Mouse (Mus musculus): ENCODE data around the gene Usp51. TPM values are rescaled to one million over a fixed set of nuclear protein-coding genes. Genes with fewer than 3 reads are reported as not detected.

Gene Usp51
- under 1 TPM in 1 of 2 experiments, not detected in 1; 0.16 TPM for polyA plus RNA-seq (2017; shearing (Covaris generic))

GRCm38 (mm10) chrX:153006387-153006841 lies at the start of gene Usp51:
Gene Usp51 (plus strand): TSS chrX:153006469.

GRCm38 (mm10) chrX:153037087-153037971 lies 31.1 kb downstream of the Usp51 start, which contains the start of gene Mageh1:
Gene Mageh1 (minus strand): TSS chrX:153037575.

Other genes with a start within 250 kb of the Usp51 start
- gene Shroom2, start 237.0 kb upstream of the Usp51 start, polyA plus RNA-seq (2017; shearing (Covaris generic)), result not detected
- not detected for gene Gpr143, start 224.5 kb upstream of the Usp51 start, polyA plus RNA-seq (2017; shearing (Covaris generic))
- gene Mageh1, start 31.1 kb downstream of the Usp51 start, polyA plus RNA-seq (2017; shearing (Covaris generic)), result under 1 TPM in 1 of 2 experiments, not detected in 1; 0.56 TPM
- gene Foxr2, start 112.3 kb downstream of the Usp51 start, polyA plus RNA-seq (2017; shearing (Covaris generic)), result under 1 TPM in 1 of 2 experiments, not detected in 1; 0.05 TPM
- 1 to 10 TPM; 7.0 to 7.4 TPM for gene Rragb, start 133.5 kb downstream of the Usp51 start, polyA plus RNA-seq (2017; shearing (Covaris generic))
- 1 to 10 TPM in 1 of 2 experiments, under 1 TPM in 1; 0.95 to 1.6 TPM for gene Klf8, start 231.0 kb downstream of the Usp51 start, polyA plus RNA-seq (2017; shearing (Covaris generic))